Mouse (Mus musculus) liver, embryonic 11.5 days (tissue): ENCODE measurements around the gene Tyw5. TPM values are rescaled to one million over a fixed set of nuclear protein-coding genes. Genes with fewer than 3 reads are reported as not detected.

Experiments used
- polyA plus RNA-seq: library from polyadenylated mRNA; unstranded; fragments of >200 nt; fragmentation: Nextera tagmentation; extraction: Ambion mirVana; gene quantifications from 2 replicates; pipeline ENCODE4 v1.2.1, GENCODE M21; 2014

The Tyw5 gene
- polyA plus RNA-seq, 1 experiment from 2014 or later = 27.1 TPM

Other genes starting within 250 kb of the Tyw5 start
- gene 1700066M21Rik, start 29.5 kb downstream of the Tyw5 start, polyA plus RNA-seq = 15.5 and 18.0 TPM in 2 replicates
- 17.5 and 17.8 TPM in 2 replicates for gene Maip1, start 773 bp downstream of the Tyw5 start, polyA plus RNA-seq